Mouse (Mus musculus): Measurements from ENCODE around the gene Mnat1. TPM values are rescaled to one million over a fixed set of nuclear protein-coding genes. Genes with fewer than 3 reads are reported as not detected.

The Mnat1 gene
- polyA plus RNA-seq, 1 experiment: 5.2 TPM

DNA sequence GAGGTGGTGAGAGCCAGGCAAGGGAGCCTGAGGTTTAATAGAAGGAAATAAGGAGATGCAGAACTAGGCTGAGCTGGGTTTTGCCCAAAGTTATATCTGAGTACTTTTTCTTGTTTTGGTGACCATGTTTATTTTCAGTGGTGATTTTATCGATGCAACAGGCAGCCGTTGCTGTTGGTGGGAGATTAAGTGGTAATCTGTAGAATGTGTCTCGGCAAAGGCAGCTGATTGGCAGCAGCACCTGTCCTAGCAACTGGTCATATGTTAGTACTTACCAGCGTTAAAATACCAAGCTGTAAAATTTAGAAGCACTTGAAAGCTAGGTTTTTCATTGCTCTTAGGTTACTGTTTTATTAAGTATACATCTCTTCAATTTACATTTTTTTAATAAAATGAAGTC is 83.5 kb downstream of the Mnat1 start:
- no peaks in the 10 kb centered on the region for H3K4me1 ChIP-seq (ENCODE audit: control insufficient read depth, insufficient read depth, low read length)
- 71% methylated on average over 4 of the region's 4 CpGs for WGBS

DNA sequence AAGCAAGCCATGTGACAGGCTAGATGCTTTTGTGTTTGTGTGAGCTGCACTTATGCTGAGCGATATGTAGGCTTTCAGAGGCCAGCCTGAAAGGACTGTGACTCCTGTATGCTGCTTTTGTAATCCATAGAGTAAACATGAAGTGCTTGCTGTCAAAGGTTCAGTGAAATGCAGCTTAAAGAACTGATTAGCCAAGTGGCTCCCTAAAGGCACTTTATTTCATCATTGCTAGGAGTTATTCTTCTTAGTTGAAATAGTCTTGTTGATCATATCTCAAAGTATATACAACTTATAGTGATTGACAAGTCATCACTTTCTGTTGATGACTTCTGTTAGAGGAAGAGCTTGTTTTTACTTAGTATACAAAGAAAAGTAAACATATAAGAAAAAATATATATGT is 83.9 kb downstream of the Mnat1 start:
- no peak overlapping the region for H3K4me3 ChIP-seq (replicated peaks; ENCODE audit: control insufficient read depth, low read depth, low read length)
- H3K4me1 ChIP-seq (ENCODE audit: control insufficient read depth, insufficient read depth, low read length): no peaks in the 10 kb centered on the region
- H3K27ac ChIP-seq (ENCODE audit: control insufficient read depth, insufficient read depth, low read depth, low read length, poor library complexity): no peak overlapping the region
- WGBS: 88% methylated on average over 1 of the region's 1 CpGs
- TF ChIP-seq POLR2A (IDR thresholded peaks at IDR 0.05; ENCODE audit: borderline replicate concordance, control insufficient read depth, low read depth, low read length) (no peak), CTCF (IDR thresholded peaks at IDR 0.05; ENCODE audit: control insufficient read depth, insufficient read depth, low read length) (no peak)

More for the DNA sequence above, 83.5 kb downstream of the Mnat1 start:
- TF ChIP-seq CTCF (IDR thresholded peaks at IDR 0.05; ENCODE audit: control insufficient read depth, insufficient read depth, low read length): no peak
- no peak for TF ChIP-seq POLR2A (IDR thresholded peaks at IDR 0.05; ENCODE audit: borderline replicate concordance, control insufficient read depth, low read depth, low read length)
- no peak overlapping the region for H3K4me3 ChIP-seq (replicated peaks; ENCODE audit: control insufficient read depth, low read depth, low read length)
- H3K27ac ChIP-seq (ENCODE audit: control insufficient read depth, insufficient read depth, low read depth, low read length, poor library complexity): no peak overlapping the region

DNA sequence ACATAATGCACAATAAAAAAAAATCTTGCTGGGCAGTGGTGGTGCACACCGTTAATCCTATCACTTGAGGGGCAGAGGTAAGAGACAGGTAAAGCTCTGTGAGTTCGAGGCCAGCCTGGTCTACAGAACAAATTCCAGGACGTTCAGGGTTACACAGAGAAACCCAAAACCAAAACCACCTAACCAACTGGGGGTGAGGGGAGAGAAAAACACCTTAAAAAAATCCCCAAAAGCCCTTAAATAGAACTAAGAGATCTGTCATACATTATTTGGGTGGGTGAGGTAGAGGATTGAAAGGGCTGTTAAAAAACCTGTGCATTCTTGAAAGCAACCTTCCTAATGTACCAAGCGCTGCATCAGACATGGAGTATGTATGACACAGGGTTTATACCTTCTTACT is 85.0 kb downstream of the Mnat1 start:
- Histone ChIP-seq H3K27ac (ENCODE audit: control insufficient read depth, insufficient read depth, low read depth, low read length, poor library complexity) (no peak overlapping the region), H3K4me1 (ENCODE audit: control insufficient read depth, insufficient read depth, low read length) (no peaks in the 10 kb centered on the region), H3K4me3 (replicated peaks; ENCODE audit: control insufficient read depth, low read depth, low read length) (no peak overlapping the region)
- 83% methylated on average over 4 of the region's 4 CpGs for WGBS
- TF ChIP-seq CTCF (IDR thresholded peaks at IDR 0.05; ENCODE audit: control insufficient read depth, insufficient read depth, low read length): no peak
- TF ChIP-seq POLR2A (IDR thresholded peaks at IDR 0.05; ENCODE audit: borderline replicate concordance, control insufficient read depth, low read depth, low read length): no peak

DNA sequence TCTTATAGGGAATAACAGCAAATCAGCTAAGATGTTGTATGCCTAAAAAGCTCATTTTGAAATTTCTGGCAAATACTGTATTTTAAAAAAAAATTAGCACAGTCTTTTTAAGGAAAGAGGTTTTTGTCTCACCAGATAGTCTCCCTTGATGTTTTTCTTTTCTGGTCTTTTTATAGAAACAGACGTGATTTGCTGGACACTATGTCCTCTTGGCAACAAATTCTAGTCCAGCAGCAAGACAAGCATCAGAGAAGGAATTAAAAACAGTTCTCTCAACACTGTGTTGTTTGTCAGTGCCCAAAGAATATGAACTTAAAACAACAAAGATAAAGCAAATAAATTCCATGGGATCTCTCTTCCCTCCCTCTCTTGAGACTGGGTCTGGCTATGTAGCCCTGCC is 85.6 kb downstream of the Mnat1 start:
- H3K4me1 ChIP-seq (ENCODE audit: control insufficient read depth, insufficient read depth, low read length): no peaks in the 10 kb centered on the region
- TF ChIP-seq CTCF (IDR thresholded peaks at IDR 0.05; ENCODE audit: control insufficient read depth, insufficient read depth, low read length) (no peak), POLR2A (IDR thresholded peaks at IDR 0.05; ENCODE audit: borderline replicate concordance, control insufficient read depth, low read depth, low read length) (no peak)
- no peak overlapping the region for H3K4me3 ChIP-seq (replicated peaks; ENCODE audit: control insufficient read depth, low read depth, low read length)
- no peak overlapping the region for H3K27ac ChIP-seq (ENCODE audit: control insufficient read depth, insufficient read depth, low read depth, low read length, poor library complexity)
- 68% methylated on average over 1 of the region's 1 CpGs for WGBS

DNA sequence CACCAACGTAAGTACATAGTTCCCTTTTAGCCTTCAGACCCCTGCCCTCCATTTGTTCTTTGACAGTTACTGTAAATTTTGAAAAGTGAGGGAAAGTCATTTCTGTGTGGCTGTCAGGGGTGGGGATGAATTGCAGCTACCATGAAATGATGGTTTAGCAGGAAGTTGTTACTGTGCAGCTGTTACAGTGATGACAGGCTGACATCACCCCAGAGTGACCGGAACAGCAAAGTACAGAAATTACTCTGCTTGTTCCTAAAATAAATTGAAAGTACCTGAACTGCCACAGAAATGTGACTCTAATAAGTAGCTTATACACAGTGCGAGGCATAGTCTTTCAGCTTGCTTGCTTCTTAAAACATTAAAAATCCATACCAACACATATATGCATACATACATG is 86.9 kb downstream of the Mnat1 start:
- Histone ChIP-seq H3K4me3 (replicated peaks; ENCODE audit: control insufficient read depth, low read depth, low read length) (no peak overlapping the region), H3K27ac (ENCODE audit: control insufficient read depth, insufficient read depth, low read depth, low read length, poor library complexity) (no peak overlapping the region), H3K4me1 (ENCODE audit: control insufficient read depth, insufficient read depth, low read length) (no peaks in the 10 kb centered on the region)
- WGBS: 54% methylated on average over 3 of the region's 3 CpGs
- no peak for TF ChIP-seq CTCF (IDR thresholded peaks at IDR 0.05; ENCODE audit: control insufficient read depth, insufficient read depth, low read length)
- TF ChIP-seq POLR2A (IDR thresholded peaks at IDR 0.05; ENCODE audit: borderline replicate concordance, control insufficient read depth, low read depth, low read length): no peak

DNA sequence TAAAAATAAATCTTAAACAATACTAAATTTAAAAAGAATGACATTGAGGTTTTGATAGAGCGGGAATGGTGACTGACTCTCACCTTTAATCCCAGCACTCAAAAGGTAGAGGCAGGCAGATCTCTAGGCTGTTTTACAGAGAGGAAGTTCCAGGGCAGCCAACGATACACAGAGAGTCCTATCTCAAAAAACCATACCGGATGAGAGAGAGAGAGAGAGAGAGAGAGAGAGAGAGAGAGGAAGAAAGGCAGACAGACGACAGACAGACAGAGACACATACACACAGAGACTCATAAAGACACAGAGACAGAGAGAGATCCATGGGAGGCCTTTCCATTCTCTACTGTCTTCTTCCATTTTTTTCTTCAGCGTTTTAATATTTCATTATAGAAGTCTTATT is 92.3 kb downstream of the Mnat1 start:
- 48% methylated on average over 5 of the region's 5 CpGs for WGBS
- H3K4me3 ChIP-seq (replicated peaks; ENCODE audit: control insufficient read depth, low read depth, low read length): no peak overlapping the region
- TF ChIP-seq POLR2A (IDR thresholded peaks at IDR 0.05; ENCODE audit: borderline replicate concordance, control insufficient read depth, low read depth, low read length) (no peak), CTCF (IDR thresholded peaks at IDR 0.05; ENCODE audit: control insufficient read depth, insufficient read depth, low read length) (no peak)

DNA sequence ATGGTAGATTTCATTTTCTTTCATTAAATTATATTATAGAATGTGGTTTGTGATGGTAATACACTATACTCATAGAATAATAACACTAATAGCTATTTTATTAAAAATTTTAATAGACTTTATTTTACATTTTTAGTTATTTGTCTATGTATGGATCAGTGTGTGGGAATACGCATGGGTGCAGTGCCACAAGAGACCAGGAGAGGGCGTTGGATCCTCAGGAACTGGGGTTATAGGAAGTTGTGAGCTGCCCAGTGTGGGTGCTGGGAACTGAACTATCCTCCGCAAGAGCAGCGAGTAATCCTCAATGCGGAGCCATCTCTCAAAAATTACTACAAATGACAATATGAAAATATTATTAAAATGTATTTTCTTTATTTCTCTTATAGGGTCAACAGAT is 95.1 kb downstream of the Mnat1 start:
- 88% methylated on average over 5 of the region's 5 CpGs for WGBS
- H3K27ac ChIP-seq (ENCODE audit: control insufficient read depth, insufficient read depth, low read depth, low read length, poor library complexity): no peak overlapping the region
- TF ChIP-seq POLR2A (IDR thresholded peaks at IDR 0.05; ENCODE audit: borderline replicate concordance, control insufficient read depth, low read depth, low read length): no peak

More for the DNA sequence above, 92.3 kb downstream of the Mnat1 start:
- Histone ChIP-seq H3K27ac (ENCODE audit: control insufficient read depth, insufficient read depth, low read depth, low read length, poor library complexity) (no peak overlapping the region), H3K4me1 (ENCODE audit: control insufficient read depth, insufficient read depth, low read length) (no peaks in the 10 kb centered on the region)

DNA sequence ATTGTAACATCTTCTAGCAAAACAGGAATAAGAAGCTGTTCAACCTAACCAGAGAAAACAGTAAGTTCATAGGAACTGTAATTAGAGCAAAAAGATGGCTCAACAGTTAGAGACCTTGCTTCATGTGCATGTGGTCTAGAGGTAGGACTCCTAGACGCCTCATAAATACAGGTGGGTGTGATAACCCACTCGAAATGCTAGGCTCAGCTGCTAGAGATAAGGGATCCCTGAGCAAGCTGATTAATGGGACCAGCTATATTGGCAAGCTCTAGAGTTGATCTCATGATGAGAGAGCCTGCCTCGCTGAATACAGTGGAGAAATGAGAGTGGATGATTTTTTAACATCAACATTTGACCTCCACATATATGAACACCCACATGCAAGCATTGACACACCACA is 97.7 kb downstream of the Mnat1 start:
- TF ChIP-seq POLR2A (IDR thresholded peaks at IDR 0.05; ENCODE audit: borderline replicate concordance, control insufficient read depth, low read depth, low read length) (no peak), CTCF (IDR thresholded peaks at IDR 0.05; ENCODE audit: control insufficient read depth, insufficient read depth, low read length) (no peak)
- 51% methylated on average over 3 of the region's 3 CpGs for WGBS
- Histone ChIP-seq H3K27ac (ENCODE audit: control insufficient read depth, insufficient read depth, low read depth, low read length, poor library complexity) (no peak overlapping the region), H3K4me1 (ENCODE audit: control insufficient read depth, insufficient read depth, low read length) (no peaks in the 10 kb centered on the region), H3K4me3 (replicated peaks; ENCODE audit: control insufficient read depth, low read depth, low read length) (no peak overlapping the region)

More for the DNA sequence above, 95.1 kb downstream of the Mnat1 start:
- Histone ChIP-seq H3K4me3 (replicated peaks; ENCODE audit: control insufficient read depth, low read depth, low read length) (no peak overlapping the region), H3K4me1 (ENCODE audit: control insufficient read depth, insufficient read depth, low read length) (no peaks in the 10 kb centered on the region)

DNA sequence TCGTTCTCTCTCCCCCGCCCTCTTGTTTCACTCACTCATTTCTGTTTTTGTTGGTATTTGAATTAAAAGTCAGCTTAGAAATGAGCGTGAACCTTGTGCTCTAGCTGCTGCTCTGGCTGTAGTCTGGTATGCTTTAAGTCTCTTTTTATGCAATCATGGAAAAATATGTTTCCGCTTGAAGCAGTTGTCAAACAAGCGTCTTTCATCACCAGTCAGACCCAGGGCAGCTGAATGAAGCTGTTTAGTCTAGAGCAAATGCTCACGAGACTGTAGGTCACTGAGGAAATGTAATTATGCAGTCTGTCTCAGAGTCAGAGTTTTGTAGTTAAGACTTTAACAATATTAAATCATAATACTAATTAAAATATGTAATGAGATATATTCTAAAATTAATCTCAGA is 100.4 kb downstream of the Mnat1 start:
- no peak overlapping the region for H3K4me3 ChIP-seq (replicated peaks; ENCODE audit: control insufficient read depth, low read depth, low read length)
- TF ChIP-seq POLR2A (IDR thresholded peaks at IDR 0.05; ENCODE audit: borderline replicate concordance, control insufficient read depth, low read depth, low read length) (no peak), CTCF (IDR thresholded peaks at IDR 0.05; ENCODE audit: control insufficient read depth, insufficient read depth, low read length) (no peak)
- H3K27ac ChIP-seq (ENCODE audit: control insufficient read depth, insufficient read depth, low read depth, low read length, poor library complexity): no peak overlapping the region
- no peaks in the 10 kb centered on the region for H3K4me1 ChIP-seq (ENCODE audit: control insufficient read depth, insufficient read depth, low read length)
- WGBS: 79% methylated on average over 6 of the region's 6 CpGs

Data from bone marrow, adult 2 months (tissue).